Mouse (Mus musculus) myocyte (in vitro differentiated cells): Measurements from ENCODE around the gene Copg2. TPM values are rescaled to one million over a fixed set of nuclear protein-coding genes. Genes with fewer than 3 reads are reported as not detected.
A peak's percentile ranks its signal among the peaks of the same experiment; 100 is the strongest.

Experiments
- H3K27me3 ChIP-seq: one replicate; pipeline ENCODE4 v1.6.1; 2011; ENCODE audit not compliant: control insufficient read depth, insufficient read depth, insufficient read length
- H3K36me3 ChIP-seq: one replicate; pipeline ENCODE4 v1.6.1; 2011; ENCODE audit not compliant: control insufficient read depth, insufficient read depth
- H3K4me2 ChIP-seq: one replicate; pipeline ENCODE4 v1.6.1; 2011; ENCODE audit warnings: low read depth, control low read depth
- H3K4me3 ChIP-seq: one replicate; pipeline ENCODE4 v1.5.1; 2011; ENCODE audit warnings: mild to moderate bottlenecking, control low read depth, moderate library complexity
- H3K79me2 ChIP-seq: one replicate; pipeline ENCODE4 v1.6.1; 2011; ENCODE audit not compliant: control insufficient read depth, insufficient read depth
- H3ac ChIP-seq: one replicate; pipeline ENCODE4 v1.6.1; 2011; ENCODE audit not compliant: control insufficient read depth, insufficient read length
- CEBPB ChIP-seq: IDR thresholded peaks from 2 replicates; pipeline ENCODE4 v1.6.1; 2011; ENCODE audit warnings: mild to moderate bottlenecking, moderate library complexity; ENCODE audit not compliant: poor library complexity, insufficient read depth, severe bottlenecking
- E2F4 ChIP-seq: IDR thresholded peaks from one replicate; pipeline ENCODE4 v1.6.1; 2011; ENCODE audit warnings: mild to moderate bottlenecking, control low read depth, moderate library complexity; ENCODE audit not compliant: insufficient read depth
- MAX ChIP-seq: IDR thresholded peaks from one replicate; pipeline ENCODE4 v1.6.1; 2011; ENCODE audit warnings: low read depth, mild to moderate bottlenecking, control low read depth
- MYOD1 ChIP-seq, 3 experiments: IDR thresholded peaks; one replicate each; pipeline ENCODE4 v1.6.1; 2011; ENCODE audit warnings: control low read depth in 2 of 3, low read depth in 2 of 3, mild to moderate bottlenecking in 2 of 3, moderate library complexity in 1 of 3; ENCODE audit not compliant: insufficient read length in 2 of 3, control insufficient read depth in 1 of 3
- MYOG ChIP-seq, 3 experiments: IDR thresholded peaks; one replicate each; pipeline ENCODE4 v1.6.1; 2011; ENCODE audit warnings: control low read depth in 2 of 3, low read depth in 2 of 3, mild to moderate bottlenecking in 2 of 3; ENCODE audit not compliant: insufficient read length in 2 of 3, control insufficient read depth in 1 of 3, insufficient read depth in 1 of 3
- POLR2A ChIP-seq: IDR thresholded peaks from one replicate; pipeline ENCODE4 v1.6.1; 2011; ENCODE audit warnings: low read depth, mild to moderate bottlenecking, control low read depth, moderate library complexity; ENCODE audit not compliant: insufficient read length
- POLR2AphosphoS2 ChIP-seq: IDR thresholded peaks from one replicate; pipeline ENCODE4 v1.6.1; 2011; ENCODE audit warnings: low read depth, control low read depth; ENCODE audit not compliant: insufficient read length
- REST ChIP-seq: IDR thresholded peaks from one replicate; pipeline ENCODE4 v1.6.1; 2011; ENCODE audit warnings: mild to moderate bottlenecking, control low read depth, moderate library complexity; ENCODE audit not compliant: insufficient read depth, insufficient read length
- SRF ChIP-seq: IDR thresholded peaks from one replicate; pipeline ENCODE4 v1.6.1; 2011; ENCODE audit warnings: low read depth; ENCODE audit not compliant: control insufficient read depth, insufficient read length
- TCF12 ChIP-seq: IDR thresholded peaks from one replicate; pipeline ENCODE4 v1.6.1; 2011; ENCODE audit warnings: mild to moderate bottlenecking, control low read depth; ENCODE audit not compliant: poor library complexity, insufficient read depth, severe bottlenecking
- TCF3 ChIP-seq: IDR thresholded peaks from one replicate; pipeline ENCODE4 v1.6.1; 2011; ENCODE audit warnings: low read depth, control low read depth; ENCODE audit not compliant: insufficient read length
- USF1 ChIP-seq: IDR thresholded peaks from one replicate; pipeline ENCODE4 v1.6.1; 2011; ENCODE audit warnings: low read depth, mild to moderate bottlenecking, control low read depth, moderate library complexity
- polyA plus RNA-seq: library from polyadenylated mRNA; unstranded; fragments of >200 nt; fragmentation: generic; extraction: Trizol; gene quantifications from one replicate; pipeline ENCODE4 v1.2.1, GENCODE M21; 2012; ENCODE audit warnings: missing spikeins

Copg2 gene
- polyA plus RNA-seq, 1 experiment: 26.6 TPM

- Histone ChIP-seq H3K4me2 (no peak overlapping the region), H3K36me3 (no peaks in the 10 kb centered on the region), H3K27me3 (no peaks in the 10 kb centered on the region), H3K79me2 (no peaks in the 10 kb centered on the region), H3ac (no peak overlapping the region), H3K4me3 (no peak overlapping the region)
- TF ChIP-seq SRF (no peak), E2F4 (no peak), TCF3 (no peak), POLR2A (no peak), REST (no peak), MAX (no peak), USF1 (no peak), MYOD1 (IDR thresholded peaks at IDR 0.05; ENCODE audit: control insufficient read depth in 1 of 3, insufficient read length in 2 of 3, low read depth in 2 of 3) (no peak), POLR2AphosphoS2 (no peak), TCF12 (no peak), MYOG (IDR thresholded peaks at IDR 0.05; ENCODE audit: control insufficient read depth in 1 of 3, insufficient read depth in 1 of 3, insufficient read length in 2 of 3, low read depth in 2 of 3) (no peak), CEBPB (no peak)
Observed at GRCm38 (mm10) chr6:30904033-30904432, 7.4 kb upstream of the Copg2 start.

- no peak for TF ChIP-seq CEBPB
- no peak for TF ChIP-seq USF1
- TF ChIP-seq REST: no peak
- no peak for TF ChIP-seq POLR2AphosphoS2
- TF ChIP-seq SRF: no peak
- TF ChIP-seq MYOD1 (IDR thresholded peaks at IDR 0.05; ENCODE audit: control insufficient read depth in 1 of 3, insufficient read length in 2 of 3, low read depth in 2 of 3): no peak
- TF ChIP-seq TCF3: no peak
- no peak for TF ChIP-seq MYOG (IDR thresholded peaks at IDR 0.05; ENCODE audit: control insufficient read depth in 1 of 3, insufficient read depth in 1 of 3, insufficient read length in 2 of 3, low read depth in 2 of 3)
- TF ChIP-seq MAX: no peak
- TF ChIP-seq TCF12: no peak
- no peak for TF ChIP-seq POLR2A
- no peak for TF ChIP-seq E2F4
- H3K4me3 ChIP-seq: peak overlapping the region; percentile 33
- peak overlapping the region; percentile 82 for H3K4me2 ChIP-seq
- H3ac ChIP-seq: no peak overlapping the region
- no peaks in the 10 kb centered on the region for H3K79me2 ChIP-seq
- no peaks in the 10 kb centered on the region for H3K27me3 ChIP-seq
- no peaks in the 10 kb centered on the region for H3K36me3 ChIP-seq
Observed at GRCm38 (mm10) chr6:30897520-30897919, 926 bp upstream of the Copg2 start.

GRCm38 (mm10) chr6:30896986-30897327 lies 363 bp upstream of the Copg2 start:
- Histone ChIP-seq H3K4me3 (peak overlapping the region; percentile 33), H3K79me2 (no peaks in the 10 kb centered on the region), H3K36me3 (no peaks in the 10 kb centered on the region), H3K4me2 (peak overlapping the region; percentile 82), H3ac (no peak overlapping the region), H3K27me3 (no peaks in the 10 kb centered on the region)
- TF ChIP-seq SRF: no peak
- no peak for TF ChIP-seq E2F4
- TF ChIP-seq MYOG (IDR thresholded peaks at IDR 0.05; ENCODE audit: control insufficient read depth in 1 of 3, insufficient read depth in 1 of 3, insufficient read length in 2 of 3, low read depth in 2 of 3): no peak
- no peak for TF ChIP-seq MAX
- TF ChIP-seq REST: no peak
- no peak for TF ChIP-seq POLR2A

- no peaks in the 10 kb centered on the region for H3K36me3 ChIP-seq
- H3K79me2 ChIP-seq: no peaks in the 10 kb centered on the region
- TF ChIP-seq CEBPB (no peak), USF1 (no peak), MYOD1 (IDR thresholded peaks at IDR 0.05; ENCODE audit: control insufficient read depth in 1 of 3, insufficient read length in 2 of 3, low read depth in 2 of 3) (no peak), TCF3 (no peak), MAX (no peak), REST (no peak), E2F4 (no peak), SRF (no peak), MYOG (IDR thresholded peaks at IDR 0.05; ENCODE audit: control insufficient read depth in 1 of 3, insufficient read depth in 1 of 3, insufficient read length in 2 of 3, low read depth in 2 of 3) (no peak), TCF12 (no peak), POLR2A (no peak), POLR2AphosphoS2 (no peak)
- peak overlapping the region; percentile 33 for H3K4me3 ChIP-seq
- H3K4me2 ChIP-seq: peak overlapping the region; percentile 65
- H3ac ChIP-seq: peak overlapping the region; percentile 17
- no peaks in the 10 kb centered on the region for H3K27me3 ChIP-seq
Observed at GRCm38 (mm10) chr6:30895819-30896194, 787 bp downstream of the Copg2 start.

- no peak overlapping the region for H3K4me2 ChIP-seq
- peaks cover 15% of the 10 kb centered on the region for H3K36me3 ChIP-seq
- H3K4me3 ChIP-seq: no peak overlapping the region
- H3K79me2 ChIP-seq: no peaks in the 10 kb centered on the region
- H3ac ChIP-seq: no peak overlapping the region
- no peaks in the 10 kb centered on the region for H3K27me3 ChIP-seq
- no peak for TF ChIP-seq TCF3
- TF ChIP-seq MYOG (IDR thresholded peaks at IDR 0.05; ENCODE audit: control insufficient read depth in 1 of 3, insufficient read depth in 1 of 3, insufficient read length in 2 of 3, low read depth in 2 of 3): no peak
- no peak for TF ChIP-seq MYOD1 (IDR thresholded peaks at IDR 0.05; ENCODE audit: control insufficient read depth in 1 of 3, insufficient read length in 2 of 3, low read depth in 2 of 3)
- TF ChIP-seq E2F4: no peak
- TF ChIP-seq MAX: no peak
- TF ChIP-seq USF1: no peak
- TF ChIP-seq SRF: no peak
- no peak for TF ChIP-seq TCF12
- no peak for TF ChIP-seq POLR2AphosphoS2
- TF ChIP-seq POLR2A: no peak
- TF ChIP-seq REST: no peak
- TF ChIP-seq CEBPB: no peak
Observed at GRCm38 (mm10) chr6:30893081-30893480, 3.5 kb downstream of the Copg2 start.
